Mouse (Mus musculus) urinary bladder, postnatal 10 days (tissue): ENCODE measurements around the gene Zfp973.
"Not testable (repeated sequence)": the region's sequence is repeated elsewhere in the genome, so short reads cannot be mapped to it uniquely, and the experiment has no call there.

Experiments used
- DNase-seq: peaks from one replicate; pipeline ENCODE4 v3.0.0; 2022; ENCODE audit warnings: low spot score

Zfp973 gene

GRCm38 (mm10) chr2:176670222-176670621, at the start of gene Zfp973:
TSS of gene Zfp973 (plus strand) at chr2:176670522.
- DNase-seq = not testable (repeated sequence)

- not testable (repeated sequence) for DNase-seq
Observed at GRCm38 (mm10) chr2:176636244-176636643, 34.1 kb upstream of the Zfp973 start, which contains the start of gene Gm14308. TSS of gene Gm14308 (minus strand) at chr2:176636344.

GRCm38 (mm10) chr2:176708051-176708450, 37.7 kb downstream of the Zfp973 start, which contains the start of gene Gm14305:
TSS of gene Gm14305 (plus strand) at chr2:176708328.
- DNase-seq = not testable (repeated sequence)
